Mouse (Mus musculus) E14TG2a.4 (cell line): Measurements from ENCODE around the gene Galnt12.

Experiments
- CTCF ChIP-seq: conservative IDR thresholded peaks from 2 replicates; pipeline ENCODE4 v1.5.1; 2014; ENCODE audit warnings: low read length
- NANOG ChIP-seq: IDR thresholded peaks from 2 replicates; pipeline ENCODE4 v1.6.1; 2014; ENCODE audit warnings: borderline replicate concordance, low read length, mixed read lengths

- TF ChIP-seq CTCF (no peak), NANOG (no peak)
These were observed 48.6 kb downstream of the Galnt12 start for GRCm38 (mm10) chr4:47140301-47140700.
